Mouse (Mus musculus): ENCODE measurements around the gene Adra1d.

The Adra1d gene

DNA sequence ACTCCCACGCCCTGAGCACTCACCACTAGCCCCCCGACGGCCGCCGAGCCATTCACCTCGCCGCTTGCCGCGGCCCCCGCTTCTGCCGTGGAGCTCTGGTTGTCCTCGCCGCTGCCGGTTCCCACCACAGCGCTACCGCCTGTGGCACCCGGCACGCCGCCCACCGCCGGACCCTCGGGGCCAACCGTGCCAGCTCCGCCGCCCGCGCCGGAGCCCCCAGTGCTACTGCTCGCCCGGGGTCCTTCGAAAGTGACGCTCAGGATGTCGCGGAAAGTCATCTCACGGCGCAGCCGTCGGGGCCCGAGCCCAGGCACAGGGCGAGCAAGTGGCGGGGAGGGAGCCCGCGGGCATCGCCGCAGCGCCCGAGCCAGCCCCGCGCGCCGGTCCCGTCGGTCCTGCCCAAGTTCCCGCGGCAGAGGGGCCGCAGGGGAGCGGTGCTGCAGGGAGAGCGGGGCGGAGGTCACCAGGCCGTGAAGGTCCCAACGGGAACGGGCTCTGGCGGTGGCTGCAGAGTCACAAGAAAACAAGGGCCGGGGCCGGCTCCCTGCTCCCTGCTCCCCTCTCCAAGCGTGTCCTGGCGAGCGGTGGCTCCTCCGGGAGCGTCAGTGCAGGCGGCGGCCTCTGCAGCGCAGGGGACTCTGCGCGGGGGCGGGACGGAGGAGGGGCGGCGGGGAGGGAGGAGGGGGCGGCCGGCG lies at the start of gene Adra1d:
Adra1d (minus strand) TSS at position 393 of the 695 bp plus-strand sequence.
- DNase-seq (ENCODE audit: low read depth), result no peak

DNA sequence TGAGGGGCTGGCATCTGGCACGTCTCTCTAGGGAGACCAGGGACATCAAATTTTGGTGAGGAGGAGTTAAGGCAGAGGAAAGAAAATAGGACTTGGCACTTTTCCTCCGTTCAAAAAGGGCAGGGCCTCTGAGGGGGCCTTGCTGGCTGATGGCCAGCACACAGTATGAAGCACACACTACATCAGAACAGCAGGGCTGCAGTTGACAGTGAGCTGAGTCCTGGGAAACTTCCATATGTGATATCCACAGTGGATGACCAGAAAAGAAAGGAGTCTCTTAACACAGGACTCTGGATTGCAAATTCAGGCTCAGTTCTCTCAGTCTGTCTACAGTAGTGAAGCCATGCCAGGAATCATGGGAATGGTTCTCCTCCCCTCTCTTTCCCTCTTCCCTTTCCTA lies 39.8 kb upstream of the Adra1d start:
- DNase-seq (ENCODE audit: low read depth), result no peak

DNA sequence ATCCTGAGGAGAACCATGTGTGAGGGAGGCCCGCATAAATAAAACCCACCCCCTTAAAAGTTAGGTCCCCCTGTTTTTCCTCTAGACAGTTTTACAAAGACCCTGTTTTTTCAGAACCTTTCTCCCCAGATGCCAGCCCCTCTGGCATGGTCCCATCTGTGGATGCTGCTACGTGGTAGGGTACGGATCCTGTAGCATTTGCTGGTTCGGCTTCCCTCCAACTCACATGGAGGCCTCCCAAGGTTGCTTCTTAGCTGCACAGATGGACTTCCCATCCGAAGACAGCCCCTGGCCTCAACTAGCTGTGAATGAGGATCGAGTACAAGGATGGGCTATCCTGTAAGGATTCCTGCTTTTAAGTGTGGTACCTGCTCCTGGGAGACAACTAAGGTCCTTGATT lies 32.8 kb upstream of the Adra1d start:
- DNase-seq (ENCODE audit: low read depth), result no peak

GRCm38 (mm10) chr2:131587521-131587920 lies 25.4 kb upstream of the Adra1d start:
- no peak for DNase-seq (ENCODE audit: low read depth)

DNA sequence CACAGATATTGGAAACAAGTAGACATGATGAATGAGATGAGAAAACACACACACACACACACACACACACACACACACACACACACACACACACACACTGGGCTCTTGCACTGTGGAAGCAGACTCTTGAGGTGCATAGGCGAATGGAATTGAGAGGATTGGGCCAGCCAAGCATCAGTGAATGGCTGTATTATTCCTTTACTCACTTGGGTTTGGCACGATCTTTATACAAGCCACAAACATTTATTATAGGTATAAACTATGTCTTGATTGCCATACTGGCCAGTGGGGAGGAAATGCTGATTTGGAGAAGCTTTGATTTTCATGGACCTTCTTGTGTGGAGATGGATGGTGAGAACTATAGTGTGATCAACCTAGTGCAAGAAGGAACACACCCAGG lies 19.4 kb upstream of the Adra1d start:
- DNase-seq (ENCODE audit: low read depth), result no peak

- DNase-seq (ENCODE audit: low read depth), result no peak
Measured at GRCm38 (mm10) chr2:131562586-131563122, 571 bp upstream of the Adra1d start.

DNA sequence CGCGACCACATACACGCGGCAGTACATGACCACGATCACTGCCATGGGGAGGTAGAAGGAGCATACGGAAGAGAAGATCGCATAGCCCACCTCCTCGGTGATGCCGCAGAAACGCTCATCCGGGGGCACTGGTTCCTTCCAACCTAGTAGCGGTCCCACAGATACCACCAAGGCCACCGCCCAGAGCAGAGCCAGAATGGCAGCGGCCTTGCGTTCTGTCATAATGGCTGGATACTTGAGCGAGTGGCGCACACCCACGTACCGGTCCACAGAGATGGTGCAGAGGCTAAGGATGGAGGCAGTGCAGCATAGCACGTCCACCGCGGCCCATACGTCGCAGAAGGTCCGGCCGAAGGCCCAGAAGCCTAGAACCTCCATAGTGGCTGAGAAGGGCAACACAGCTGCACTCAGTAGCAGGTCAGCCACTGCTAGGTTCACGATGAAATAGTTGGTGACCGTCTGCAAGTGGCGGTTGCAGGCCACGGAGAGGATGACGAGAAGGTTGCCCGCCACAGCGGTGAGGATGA lies 676 bp downstream of the Adra1d start:
- no peak for DNase-seq (ENCODE audit: low read depth)

DNA sequence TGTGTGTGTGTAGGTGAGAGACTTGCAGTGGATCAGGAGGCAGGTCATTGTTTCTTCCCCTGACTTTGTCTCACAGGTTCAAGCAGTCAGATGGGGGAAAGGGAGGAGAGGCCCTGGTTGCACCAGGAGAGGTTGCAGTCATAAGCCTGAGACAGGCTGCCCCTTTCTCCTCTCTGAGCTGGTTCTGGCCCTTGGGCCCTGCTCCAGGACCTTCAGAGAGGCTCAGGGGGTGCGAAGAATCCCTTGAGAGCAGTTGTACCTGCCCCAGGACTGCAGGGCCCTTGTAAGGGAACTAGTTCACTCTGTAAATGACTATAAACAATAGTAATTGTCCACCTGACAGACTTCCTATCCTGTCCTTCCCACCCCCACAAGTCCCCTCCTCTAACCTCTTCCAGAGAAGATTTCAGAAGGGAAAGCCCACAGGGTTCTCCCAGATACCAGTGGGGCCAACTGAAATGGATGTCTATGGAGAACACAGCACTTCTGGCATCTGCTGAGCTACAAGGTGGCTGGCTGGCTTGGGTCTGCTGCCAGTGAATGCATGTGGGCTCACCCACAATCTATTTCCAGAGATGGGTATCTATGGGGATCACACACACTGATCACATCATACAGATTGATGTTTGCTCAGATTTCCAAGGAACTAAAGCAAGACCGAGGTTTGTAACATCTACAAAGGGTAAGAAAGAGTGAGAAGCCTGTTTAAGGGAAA lies 1.7 kb downstream of the Adra1d start:
- DNase-seq (ENCODE audit: low read depth), result no peak

- no peak for DNase-seq (ENCODE audit: low read depth)
Measured at GRCm38 (mm10) chr2:131557896-131558295, 4.2 kb downstream of the Adra1d start.

- no peak for DNase-seq (ENCODE audit: low read depth)
Measured at GRCm38 (mm10) chr2:131552736-131553400, 9.2 kb downstream of the Adra1d start.

GRCm38 (mm10) chr2:131551701-131552620 lies 10.1 kb downstream of the Adra1d start:
- no peak for DNase-seq (ENCODE audit: low read depth)

GRCm38 (mm10) chr2:131550906-131551305 lies 11.2 kb downstream of the Adra1d start:
- DNase-seq (ENCODE audit: low read depth), result no peak

DNA sequence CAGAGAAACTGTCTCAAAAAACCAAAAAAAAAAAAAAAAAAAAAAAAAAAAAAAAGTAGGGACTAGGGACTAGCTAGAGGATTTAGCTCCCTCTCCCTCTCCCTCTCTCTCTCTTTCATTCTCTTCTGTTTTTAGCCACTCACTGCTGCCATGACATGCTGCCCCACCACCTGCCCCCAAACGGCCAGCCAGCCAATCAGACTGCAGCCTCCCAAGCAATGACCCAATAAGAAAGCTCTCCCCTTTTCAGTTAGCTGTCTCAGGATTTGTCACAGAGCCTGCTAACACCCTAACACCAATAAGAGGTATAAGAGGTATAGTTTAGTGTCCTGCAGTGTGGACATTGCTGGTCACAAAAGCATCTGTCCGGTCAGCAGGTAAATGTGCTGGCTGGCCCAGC lies 11.6 kb downstream of the Adra1d start:
- no peak for DNase-seq (ENCODE audit: low read depth)

DNA sequence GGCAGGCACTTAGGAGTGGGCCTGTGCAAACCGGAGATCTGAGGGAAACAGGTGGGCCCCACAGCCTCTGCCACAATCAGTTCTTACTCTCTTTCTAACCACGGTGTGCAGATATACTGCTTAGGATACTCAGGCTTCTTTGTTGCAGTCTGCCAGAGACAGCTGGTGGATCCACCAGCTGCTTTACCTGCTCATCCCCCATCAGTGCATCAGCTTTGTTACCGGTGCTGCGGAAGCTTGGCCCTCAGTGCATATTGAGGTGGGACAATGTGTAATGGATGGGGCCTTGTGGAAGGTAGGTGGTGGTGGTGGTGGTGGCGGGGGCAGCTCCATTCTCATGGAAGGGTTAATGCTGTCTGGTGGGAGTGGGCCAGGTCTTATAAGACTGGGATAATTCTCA lies 13.0 kb downstream of the Adra1d start:
- no peak for DNase-seq (ENCODE audit: low read depth)

DNA sequence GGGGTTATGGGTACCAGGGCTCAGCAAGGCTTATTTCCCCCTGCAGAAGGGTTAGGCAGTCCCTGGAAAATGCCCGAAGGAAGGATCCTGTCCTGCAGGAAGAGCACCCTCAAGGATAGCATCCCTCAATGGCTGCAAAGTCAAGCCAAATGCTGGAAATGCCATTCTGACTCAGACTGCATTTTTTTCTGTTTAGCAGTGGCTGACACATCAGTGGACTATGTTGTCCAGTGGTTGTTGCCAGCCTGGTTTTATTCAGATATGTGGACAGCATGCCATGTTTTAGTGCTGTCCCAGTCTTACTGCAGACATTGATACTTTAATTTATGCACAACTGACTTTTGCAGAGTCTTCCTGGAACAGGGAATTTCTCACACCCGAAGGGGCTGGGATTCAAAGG lies 13.8 kb downstream of the Adra1d start:
- DNase-seq (ENCODE audit: low read depth), result no peak

- DNase-seq (ENCODE audit: low read depth), result no peak
Measured at GRCm38 (mm10) chr2:131546745-131547408, 15.2 kb downstream of the Adra1d start.

DNA sequence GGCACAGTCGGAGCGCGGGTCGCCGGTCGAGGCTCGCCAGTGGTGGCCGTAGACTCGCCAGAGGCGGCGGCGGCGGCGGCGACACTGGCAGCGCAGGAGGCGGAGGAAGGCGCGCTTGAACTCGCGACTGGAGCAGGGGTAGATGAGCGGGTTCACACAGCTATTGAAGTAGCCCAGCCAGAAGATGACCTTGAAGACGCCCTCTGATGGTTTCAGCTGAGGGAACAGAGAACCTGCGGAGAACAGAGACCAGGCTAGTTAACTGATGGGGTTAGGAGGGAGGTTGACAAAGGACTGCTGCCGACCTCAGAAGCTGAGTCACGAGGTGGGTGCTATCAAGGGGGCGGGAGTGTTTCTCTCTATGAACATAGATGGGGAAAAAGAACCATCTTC lies 15.8 kb downstream of the Adra1d start:
- no peak for DNase-seq (ENCODE audit: low read depth)

DNA sequence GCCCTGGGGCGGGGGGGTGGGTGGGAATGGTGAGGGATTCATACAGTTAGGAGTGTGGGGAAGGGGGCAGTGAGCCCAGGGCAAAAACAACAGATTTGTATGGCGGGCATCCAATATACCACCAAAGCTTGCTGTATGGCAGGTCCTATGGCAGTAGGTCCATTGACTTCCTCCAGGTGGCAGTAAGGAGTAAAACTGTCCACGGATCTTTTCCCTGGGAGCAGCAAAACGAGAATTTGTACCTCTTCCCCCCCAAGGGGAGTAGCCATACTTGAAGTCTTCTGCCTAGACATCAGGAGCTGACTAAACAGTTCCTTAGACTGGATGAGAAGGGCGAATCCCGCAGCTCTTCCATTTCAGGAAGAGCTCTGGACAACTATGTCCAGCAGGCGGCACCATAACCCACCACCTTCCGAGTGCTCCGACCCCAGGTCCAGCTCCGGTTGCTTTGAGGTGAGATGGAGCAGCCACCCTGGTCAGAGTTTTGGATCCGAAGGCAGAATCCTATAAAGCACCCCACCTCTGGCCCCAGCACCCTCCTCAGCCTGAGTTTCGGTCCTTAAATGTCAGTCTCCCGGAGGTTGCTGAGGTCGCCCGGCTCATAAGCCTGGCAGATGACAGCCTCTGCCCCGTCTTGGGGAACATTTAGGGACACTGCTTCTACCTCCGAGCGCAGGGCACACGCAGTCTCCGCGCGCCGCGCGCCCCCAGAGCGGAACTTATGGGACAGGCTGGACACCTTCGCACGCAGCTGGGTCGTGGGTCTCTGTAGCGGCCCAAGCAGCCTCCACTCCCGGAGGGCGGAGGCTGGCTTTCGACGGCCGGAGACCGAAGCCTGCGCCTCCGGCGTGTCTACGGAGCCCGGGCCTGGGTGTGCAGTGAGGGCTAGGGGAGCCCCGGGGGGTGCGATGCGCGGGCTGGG lies 16.4 kb downstream of the Adra1d start:
- DNase-seq (ENCODE audit: low read depth), result peak; percentile 66

GRCm38 (mm10) chr2:131542531-131542930 lies 19.6 kb downstream of the Adra1d start:
- peak; percentile 43 for DNase-seq (ENCODE audit: low read depth)

DNA sequence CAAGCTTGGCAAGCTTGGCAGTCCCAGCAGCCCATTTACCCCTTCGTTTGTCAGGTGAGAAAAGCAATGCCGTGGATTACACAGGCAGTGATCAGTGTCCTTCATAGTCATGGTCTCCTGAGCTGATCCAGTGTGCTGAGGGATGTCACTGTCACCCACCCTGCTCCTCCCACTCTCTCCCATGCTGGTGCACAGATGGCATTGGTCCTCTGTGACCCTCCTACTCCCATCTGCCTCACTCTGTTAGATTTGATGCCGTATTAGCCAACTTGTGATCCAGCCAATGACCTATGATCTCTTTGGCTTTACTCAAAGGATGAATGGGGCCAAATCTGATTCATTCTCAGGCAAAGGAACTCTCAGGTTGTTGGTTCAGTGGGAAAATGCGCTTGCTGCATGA lies 20.4 kb downstream of the Adra1d start:
- no peak for DNase-seq (ENCODE audit: low read depth)
